Mouse (Mus musculus) testis, adult 2 months (tissue): ENCODE results near the gene Pts.

Experiments used
- CTCF ChIP-seq: fragments of 200-500 bp; IDR thresholded peaks from 2 replicates; pipeline ENCODE4 v1.5.1; 2012; ENCODE audit warnings: low read depth, mild to moderate bottlenecking, inconsistent platforms, low read length, moderate library complexity; ENCODE audit not compliant: control insufficient read depth, insufficient read depth, insufficient replicate concordance
- POLR2A ChIP-seq: fragments of 200-500 bp; IDR thresholded peaks from 2 replicates; pipeline ENCODE4 v1.6.1; 2012; ENCODE audit warnings: low read depth, mild to moderate bottlenecking, inconsistent platforms, low read length, moderate library complexity; ENCODE audit not compliant: control insufficient read depth

GRCm38 (mm10) chr9:50496151-50496505 is 32.4 kb downstream of the Pts start:
- no peak for TF ChIP-seq CTCF
- no peak for TF ChIP-seq POLR2A
